ENCODE assay signal across 11 mouse cellular contexts in genomic region chr8:105807766-105808165, GRCm38 (mm10). TPM values are rescaled to one million over a fixed set of nuclear protein-coding genes. Genes with fewer than 3 reads are reported as not detected.
A peak's percentile ranks its signal among the peaks of the same experiment; 100 is the strongest.
DNase-seq lines count a peak whose midpoint lies in the region; ATAC-seq lines count a peak whose summit lies in the region.
"Had no signal": no experiment of that assay in that cellular context is flagged by ENCODE, and none has a peak within 500 bp of the region (broad histone marks: within the 10 kb centered on the region; RNA-seq: fewer than 3 reads in every experiment).

No protein-coding gene starts in this region.

- no peak for ATAC-seq in kidney, embryonic 16.5 days (ENCODE audit: low FRiP score, low TSS enrichment)
- no peak for ATAC-seq in liver, embryonic 15.5 days (ENCODE audit: insufficient read depth)
- no peak for ATAC-seq in forebrain, embryonic 16.5 days

- H3K4me3 ChIP-seq in kidney, embryonic 16.5 days (ENCODE audit: low read length), result no peak overlapping the region
- H3K4me3 ChIP-seq in liver, embryonic 15.5 days (replicated peaks), result no peak overlapping the region
- no peak overlapping the region for H3K4me3 ChIP-seq in forebrain, embryonic 16.5 days (replicated peaks; ENCODE audit: low read length)
- H3K4me3 ChIP-seq: hindbrain, embryonic 10.5 days had no signal

- 72% methylated on average over 5 of the region's 5 CpGs for WGBS in kidney, embryonic 16.5 days
- WGBS in liver, embryonic 15.5 days (ENCODE audit: insufficient replicate concordance), result 76% methylated on average over 5 of the region's 5 CpGs
- 83% methylated on average over 5 of the region's 5 CpGs for WGBS in forebrain, embryonic 16.5 days

- DNase-seq in kidney, adult 11 months, result peak; percentile 54
- peak; percentile 31 for DNase-seq in NIH3T3 (ENCODE audit: low read depth)
- DNase-seq in kidney, adult 8-10 months, result peak; percentile 45 to 52
- no peak for DNase-seq in neural tube, embryonic 10.5 days (ENCODE audit: extremely low spot score, low spot score)
- DNase-seq: cerebellum, adult 11-12 months had no signal

- no peak overlapping the region for H3K9ac ChIP-seq in kidney, embryonic 16.5 days (replicated peaks; ENCODE audit: low read length)
- H3K9ac ChIP-seq in liver, embryonic 15.5 days, result no peak overlapping the region
- no peak overlapping the region for H3K9ac ChIP-seq in forebrain, embryonic 16.5 days (replicated peaks; ENCODE audit: low read depth, low read length)

- H3K9me3 ChIP-seq in kidney, embryonic 16.5 days (ENCODE audit: low read length), result no peaks in the 10 kb centered on the region
- no peaks in the 10 kb centered on the region for H3K9me3 ChIP-seq in liver, embryonic 15.5 days (replicated peaks)
- H3K9me3 ChIP-seq in forebrain, embryonic 16.5 days (ENCODE audit: control insufficient read depth, low read length), result no peaks in the 10 kb centered on the region
- H3K9me3 ChIP-seq: hindbrain, embryonic 10.5 days had no signal

- H3K27me3 ChIP-seq in kidney, embryonic 16.5 days (ENCODE audit: insufficient read depth, low read length), result no peaks in the 10 kb centered on the region
- no peaks in the 10 kb centered on the region for H3K27me3 ChIP-seq in liver, embryonic 15.5 days
- H3K27me3 ChIP-seq in forebrain, embryonic 16.5 days (replicated peaks; ENCODE audit: control insufficient read depth, insufficient read depth, low read length), result no peaks in the 10 kb centered on the region
- H3K27me3 ChIP-seq: CH12.LX had no signal

- no peak overlapping the region for H3K27ac ChIP-seq in kidney, embryonic 16.5 days (ENCODE audit: low read length)
- H3K27ac ChIP-seq in liver, embryonic 15.5 days (replicated peaks), result peak overlapping the region; percentile 58
- H3K27ac ChIP-seq in forebrain, embryonic 16.5 days (ENCODE audit: low read length), result no peak overlapping the region
- H3K27ac ChIP-seq: hindbrain, embryonic 10.5 days had no signal

- no peak overlapping the region for H3K4me2 ChIP-seq in kidney, embryonic 16.5 days (replicated peaks; ENCODE audit: low read depth, low read length)
- H3K4me2 ChIP-seq in liver, embryonic 15.5 days, result no peak overlapping the region
- no peak overlapping the region for H3K4me2 ChIP-seq in forebrain, embryonic 16.5 days (ENCODE audit: low read length)

- H3K36me3 ChIP-seq in kidney, embryonic 16.5 days (ENCODE audit: insufficient read depth, low read length), result peaks cover 9% of the 10 kb centered on the region; the same call in 1 of the 2 replicates
- H3K36me3 ChIP-seq in liver, embryonic 15.5 days (replicated peaks), result peaks cover 94% of the 10 kb centered on the region
- H3K36me3 ChIP-seq in forebrain, embryonic 16.5 days (ENCODE audit: control insufficient read depth, insufficient read depth), result peaks cover 4% of the 10 kb centered on the region

- peaks cover 7% of the 10 kb centered on the region; the same call in 1 of the 2 replicates for H3K4me1 ChIP-seq in kidney, embryonic 16.5 days (ENCODE audit: insufficient read depth, low read length)
- H3K4me1 ChIP-seq in liver, embryonic 15.5 days (replicated peaks), result peaks cover 91% of the 10 kb centered on the region
- no peaks in the 10 kb centered on the region for H3K4me1 ChIP-seq in forebrain, embryonic 16.5 days (replicated peaks; ENCODE audit: control insufficient read depth, insufficient read depth, low read length)
- H3K4me1 ChIP-seq: hindbrain, embryonic 10.5 days had no signal

RNA-seq across cellular contexts. Expression of gene Ranbp10, which starts 19.4 kb away (rescaled TPM):
- 10.7 and 13.3 TPM in 2 replicates for polyA plus RNA-seq in kidney, embryonic 16.5 days (2015; fragmentation: Nextera tagmentation; extraction: Ambion mirVana)
- 45.0 and 52.2 TPM in 2 replicates for polyA plus RNA-seq in liver, embryonic 15.5 days (2015; fragmentation: Nextera tagmentation; extraction: Ambion mirVana)
- polyA plus RNA-seq in forebrain, embryonic 16.5 days (2015; fragmentation: Nextera tagmentation; extraction: Ambion mirVana), result 11.3 and 13.1 TPM in 2 replicates

RNA-seq across cellular contexts. Expression of gene Tsnaxip1, which starts 19.8 kb away (rescaled TPM):
- polyA plus RNA-seq in kidney, embryonic 16.5 days (2015; fragmentation: Nextera tagmentation; extraction: Ambion mirVana), result 0.21 and 0.24 TPM in 2 replicates
- polyA plus RNA-seq in liver, embryonic 15.5 days (2015; fragmentation: Nextera tagmentation; extraction: Ambion mirVana), result 0.07 and 0.22 TPM in 2 replicates
- 0.67 and 0.93 TPM in 2 replicates for polyA plus RNA-seq in forebrain, embryonic 16.5 days (2015; fragmentation: Nextera tagmentation; extraction: Ambion mirVana)
- polyA plus RNA-seq: small intestine, adult 2 months had no signal

RNA-seq across cellular contexts. Expression of gene Cenpt, which starts 45.3 kb away (rescaled TPM):
- polyA plus RNA-seq in kidney, embryonic 16.5 days (2015; fragmentation: Nextera tagmentation; extraction: Ambion mirVana), result 44.7 and 46.3 TPM in 2 replicates
- polyA plus RNA-seq in liver, embryonic 15.5 days (2015; fragmentation: Nextera tagmentation; extraction: Ambion mirVana), result 20.3 and 22.7 TPM in 2 replicates
- 66.0 and 69.8 TPM in 2 replicates for polyA plus RNA-seq in forebrain, embryonic 16.5 days (2015; fragmentation: Nextera tagmentation; extraction: Ambion mirVana)

RNA-seq across cellular contexts. Expression of gene Thap11, which starts 47.2 kb away (rescaled TPM):
- polyA plus RNA-seq in kidney, embryonic 16.5 days (2015; fragmentation: Nextera tagmentation; extraction: Ambion mirVana), result 65.2 and 66.1 TPM in 2 replicates
- 31.5 and 32.2 TPM in 2 replicates for polyA plus RNA-seq in liver, embryonic 15.5 days (2015; fragmentation: Nextera tagmentation; extraction: Ambion mirVana)
- 63.8 and 69.2 TPM in 2 replicates for polyA plus RNA-seq in forebrain, embryonic 16.5 days (2015; fragmentation: Nextera tagmentation; extraction: Ambion mirVana)

RNA-seq across cellular contexts. Expression of gene Gfod2, which starts 49.3 kb away (rescaled TPM):
- polyA plus RNA-seq in kidney, embryonic 16.5 days (2015; fragmentation: Nextera tagmentation; extraction: Ambion mirVana), result 24.9 and 25.7 TPM in 2 replicates
- polyA plus RNA-seq in liver, embryonic 15.5 days (2015; fragmentation: Nextera tagmentation; extraction: Ambion mirVana), result 1.8 and 2.3 TPM in 2 replicates
- 74.2 and 83.3 TPM in 2 replicates for polyA plus RNA-seq in forebrain, embryonic 16.5 days (2015; fragmentation: Nextera tagmentation; extraction: Ambion mirVana)
